Mouse (Mus musculus) cortical plate, adult 2 months (tissue): ENCODE measurements around the gene Csnk2a1.

Experiments
- CTCF ChIP-seq: fragments of 200-500 bp; IDR thresholded peaks from 2 replicates; pipeline ENCODE4 v1.5.1; 2011; ENCODE audit warnings: mild to moderate bottlenecking, control low read depth, low read length; ENCODE audit not compliant: insufficient read depth; ENCODE audit errors: extremely low read depth
- POLR2A ChIP-seq: fragments of 200-500 bp; IDR thresholded peaks from 2 replicates; pipeline ENCODE4 v1.6.1; 2011; ENCODE audit warnings: mild to moderate bottlenecking, low read length, control low read depth; ENCODE audit not compliant: insufficient read depth; ENCODE audit errors: extremely low read depth

GRCm38 (mm10) chr2:152292475-152292874 lies 65.8 kb downstream of the Csnk2a1 start:
- no peak for TF ChIP-seq CTCF
- TF ChIP-seq POLR2A: no peak
